Mouse (Mus musculus): ENCODE results near the gene H2-Ke6. TPM values are rescaled to one million over a fixed set of nuclear protein-coding genes. Genes with fewer than 3 reads are reported as not detected.

H2-Ke6 gene
- polyA plus RNA-seq, 1 experiment, result 122 TPM

GRCm38 (mm10) chr17:34036647-34037046 is 8.8 kb upstream of the H2-Ke6 start:
- TF ChIP-seq POLR2A (IDR thresholded peaks at IDR 0.05; ENCODE audit: low read depth, low read length) (no peak), CTCF (IDR thresholded peaks at IDR 0.05; ENCODE audit: extremely low read depth, insufficient read depth, insufficient read length, insufficient replicate concordance) (no peak)
- WGBS, result 94% methylated on average over 10 of the region's 10 CpGs
- DNase-seq (ENCODE audit: low read depth in 1 of 2, low spot score in 2 of 2), result no peak
- H3K27me3 ChIP-seq (ENCODE audit: control insufficient read depth, insufficient read depth, low read length), result peaks cover 6% of the 10 kb centered on the region; the same call in 1 of the 2 replicates
- H3K27ac ChIP-seq (ENCODE audit: insufficient read depth, low read length), result no peak overlapping the region
- H3K4me3 ChIP-seq (ENCODE audit: extremely low read depth, insufficient read depth, insufficient read length), result no peak overlapping the region
- peaks cover 31% of the 10 kb centered on the region for H3K36me3 ChIP-seq (ENCODE audit: control insufficient read depth, insufficient read depth, low read length)
- H3K4me1 ChIP-seq (ENCODE audit: control insufficient read depth, insufficient read depth, insufficient read length), result peaks cover 3% of the 10 kb centered on the region; the same call in 1 of the 2 replicates

- no peak overlapping the region for H3K27ac ChIP-seq (ENCODE audit: insufficient read depth, low read length)
- WGBS, result 95% methylated on average over 9 of the region's 9 CpGs
- no peak for DNase-seq (ENCODE audit: low read depth in 1 of 2, low spot score in 2 of 2)
- peaks cover 9% of the 10 kb centered on the region; the same call in 1 of the 2 replicates for H3K4me1 ChIP-seq (ENCODE audit: control insufficient read depth, insufficient read depth, insufficient read length)
- H3K4me3 ChIP-seq (ENCODE audit: extremely low read depth, insufficient read depth, insufficient read length), result no peak overlapping the region
- H3K36me3 ChIP-seq (ENCODE audit: control insufficient read depth, insufficient read depth, low read length), result peaks cover 31% of the 10 kb centered on the region
- peaks cover 6% of the 10 kb centered on the region; the same call in 1 of the 2 replicates for H3K27me3 ChIP-seq (ENCODE audit: control insufficient read depth, insufficient read depth, low read length)
- TF ChIP-seq CTCF (IDR thresholded peaks at IDR 0.05; ENCODE audit: extremely low read depth, insufficient read depth, insufficient read length, insufficient replicate concordance) (no peak), POLR2A (IDR thresholded peaks at IDR 0.05; ENCODE audit: low read depth, low read length) (no peak)
These were observed 7.7 kb upstream of the H2-Ke6 start for GRCm38 (mm10) chr17:34035517-34035916.

DNA sequence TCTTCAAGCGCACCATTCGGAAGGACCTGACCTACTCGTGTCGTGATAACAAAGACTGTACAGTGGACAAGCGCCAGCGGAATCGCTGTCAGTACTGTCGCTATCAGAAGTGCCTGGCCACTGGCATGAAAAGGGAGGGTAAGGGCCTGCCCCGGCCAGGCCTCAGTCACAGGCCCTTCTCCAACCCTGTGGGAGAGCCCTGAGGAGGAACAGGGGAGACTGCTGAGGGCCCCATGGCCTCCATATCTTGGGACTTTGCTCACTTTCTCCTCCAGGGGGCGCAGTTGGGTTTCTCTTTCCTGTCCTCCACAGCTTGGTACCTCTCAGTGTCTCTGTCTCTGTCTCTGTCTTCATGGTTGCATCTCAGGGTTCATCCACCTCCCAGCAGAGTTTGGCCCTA is 6.2 kb upstream of the H2-Ke6 start:
- DNase-seq (ENCODE audit: low read depth in 1 of 2, low spot score in 2 of 2), result peak; percentile 58 to 68
- WGBS, result 82% methylated on average over 10 of the region's 10 CpGs
- TF ChIP-seq POLR2A (IDR thresholded peaks at IDR 0.05; ENCODE audit: low read depth, low read length), result no peak
- TF ChIP-seq CTCF (IDR thresholded peaks at IDR 0.05; ENCODE audit: extremely low read depth, insufficient read depth, insufficient read length, insufficient replicate concordance), result peak; percentile 63; the same call in 1 of the 2 replicates
- peaks cover 40% of the 10 kb centered on the region for H3K36me3 ChIP-seq (ENCODE audit: control insufficient read depth, insufficient read depth, low read length)
- no peak overlapping the region for H3K4me3 ChIP-seq (ENCODE audit: extremely low read depth, insufficient read depth, insufficient read length)
- peaks cover 10% of the 10 kb centered on the region; the same call in 1 of the 2 replicates for H3K4me1 ChIP-seq (ENCODE audit: control insufficient read depth, insufficient read depth, insufficient read length)
- no peak overlapping the region for H3K27ac ChIP-seq (ENCODE audit: insufficient read depth, low read length)
- H3K27me3 ChIP-seq (ENCODE audit: control insufficient read depth, insufficient read depth, low read length), result no peaks in the 10 kb centered on the region

GRCm38 (mm10) chr17:34033441-34033840 is 5.6 kb upstream of the H2-Ke6 start:
- peak in 1 of 2 experiments; percentile 16 for DNase-seq (ENCODE audit: low read depth in 1 of 2, low spot score in 2 of 2)
- no peaks in the 10 kb centered on the region for H3K27me3 ChIP-seq (ENCODE audit: control insufficient read depth, insufficient read depth, low read length)
- H3K4me3 ChIP-seq (ENCODE audit: extremely low read depth, insufficient read depth, insufficient read length), result no peak overlapping the region
- H3K27ac ChIP-seq (ENCODE audit: insufficient read depth, low read length), result peak overlapping the region; percentile 94
- 78% methylated on average over 9 of the region's 9 CpGs for WGBS
- H3K36me3 ChIP-seq (ENCODE audit: control insufficient read depth, insufficient read depth, low read length), result peaks cover 45% of the 10 kb centered on the region
- H3K4me1 ChIP-seq (ENCODE audit: control insufficient read depth, insufficient read depth, insufficient read length), result peaks cover 10% of the 10 kb centered on the region; the same call in 1 of the 2 replicates
- no peak for TF ChIP-seq POLR2A (IDR thresholded peaks at IDR 0.05; ENCODE audit: low read depth, low read length)
- no peak for TF ChIP-seq CTCF (IDR thresholded peaks at IDR 0.05; ENCODE audit: extremely low read depth, insufficient read depth, insufficient read length, insufficient replicate concordance)

- Histone ChIP-seq H3K4me3 (ENCODE audit: extremely low read depth, insufficient read depth, insufficient read length) (peak overlapping the region; percentile 91), H3K4me1 (ENCODE audit: control insufficient read depth, insufficient read depth, insufficient read length) (peaks cover 14% of the 10 kb centered on the region; the same call in 1 of the 2 replicates), H3K36me3 (ENCODE audit: control insufficient read depth, insufficient read depth, low read length) (peaks cover 41% of the 10 kb centered on the region), H3K27me3 (ENCODE audit: control insufficient read depth, insufficient read depth, low read length) (no peaks in the 10 kb centered on the region), H3K27ac (ENCODE audit: insufficient read depth, low read length) (peak overlapping the region; percentile 94)
- DNase-seq (ENCODE audit: low read depth in 1 of 2, low spot score in 2 of 2), result peak in 1 of 2 experiments; percentile 34
- WGBS, result 10% methylated on average over 9 of the region's 9 CpGs
- TF ChIP-seq POLR2A (IDR thresholded peaks at IDR 0.05; ENCODE audit: low read depth, low read length) (no peak), CTCF (IDR thresholded peaks at IDR 0.05; ENCODE audit: extremely low read depth, insufficient read depth, insufficient read length, insufficient replicate concordance) (no peak)
These were observed 4.9 kb upstream of the H2-Ke6 start for GRCm38 (mm10) chr17:34032806-34033205.

DNA sequence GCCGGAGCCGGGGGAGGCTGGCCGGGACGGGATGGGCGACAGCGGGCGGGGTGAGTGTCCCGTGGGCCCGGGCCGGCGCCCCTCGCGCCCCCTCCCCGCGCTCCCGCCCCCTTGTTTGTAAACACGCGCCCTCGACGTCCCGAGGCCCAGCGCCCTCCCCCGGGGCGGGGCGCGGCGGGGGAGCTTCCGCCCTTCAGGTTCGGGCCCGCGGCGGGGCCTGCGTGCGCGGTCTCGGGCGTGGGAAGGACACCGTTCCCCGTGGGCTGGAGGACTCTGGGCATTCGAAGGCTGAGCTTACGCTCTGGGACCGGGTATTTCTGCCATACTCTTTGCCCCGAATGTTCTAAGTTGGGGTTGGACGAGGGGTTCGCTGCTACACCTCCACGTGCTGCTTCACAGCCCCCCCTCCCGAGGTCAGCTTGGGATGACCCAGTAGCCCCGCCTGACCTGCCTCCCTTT is 4.3 kb upstream of the H2-Ke6 start:
- Histone ChIP-seq H3K27ac (ENCODE audit: insufficient read depth, low read length) (peak overlapping the region; percentile 94), H3K4me3 (ENCODE audit: extremely low read depth, insufficient read depth, insufficient read length) (peak overlapping the region; percentile 91), H3K36me3 (ENCODE audit: control insufficient read depth, insufficient read depth, low read length) (peaks cover 35% of the 10 kb centered on the region), H3K4me1 (ENCODE audit: control insufficient read depth, insufficient read depth, insufficient read length) (peaks cover 14% of the 10 kb centered on the region; the same call in 1 of the 2 replicates), H3K27me3 (ENCODE audit: control insufficient read depth, insufficient read depth, low read length) (no peaks in the 10 kb centered on the region)
- no peak for TF ChIP-seq CTCF (IDR thresholded peaks at IDR 0.05; ENCODE audit: extremely low read depth, insufficient read depth, insufficient read length, insufficient replicate concordance)
- TF ChIP-seq POLR2A (IDR thresholded peaks at IDR 0.05; ENCODE audit: low read depth, low read length), result no peak
- DNase-seq (ENCODE audit: low read depth in 1 of 2, low spot score in 2 of 2), result peak in 1 of 2 experiments; percentile 71
- WGBS, result 1% methylated on average over 47 of the region's 48 CpGs

Data from spleen, adult 2 months (tissue).